Mouse (Mus musculus) heart, embryonic 11.5 days (tissue): ENCODE measurements around the gene Prpf3. TPM values are rescaled to one million over a fixed set of nuclear protein-coding genes. Genes with fewer than 3 reads are reported as not detected.

ENCODE experiments used
- ATAC-seq: fragments of 200-750 bp; cut with Nextera tagmentation; replicated peaks from 2 replicates; pipeline ENCODE4 v1.8.0; 2017; ENCODE audit warnings: moderate library complexity; ENCODE audit not compliant: insufficient number of reproducible peaks, low FRiP score, low TSS enrichment
- H3K27ac ChIP-seq: fragments of 300-500 bp; sonication (generic); 2 replicates; pipeline ENCODE4 v1.5.1; 2014; ENCODE audit warnings: mild to moderate bottlenecking, low read depth, low read length
- H3K27me3 ChIP-seq: fragments of 300-500 bp; sonication (generic); 2 replicates; pipeline ENCODE4 v1.6.1; 2014; ENCODE audit warnings: mild to moderate bottlenecking, low read length, mixed read lengths; ENCODE audit not compliant: control insufficient read depth, insufficient read depth
- H3K36me3 ChIP-seq: fragments of 300-500 bp; sonication (generic); 2 replicates; pipeline ENCODE4 v1.6.1; 2014; ENCODE audit warnings: mild to moderate bottlenecking, low read length, moderate library complexity, mixed read lengths; ENCODE audit not compliant: control insufficient read depth, insufficient read depth
- H3K4me1 ChIP-seq: fragments of 300-500 bp; sonication (generic); 2 replicates; pipeline ENCODE4 v1.6.1; 2014; ENCODE audit warnings: low read length; ENCODE audit not compliant: control insufficient read depth, insufficient read depth
- H3K4me2 ChIP-seq: fragments of 300-500 bp; sonication (generic); 2 replicates; pipeline ENCODE4 v1.6.1; 2014; ENCODE audit warnings: mild to moderate bottlenecking, moderate library complexity
- H3K4me3 ChIP-seq: fragments of 300-500 bp; sonication (generic); 2 replicates; pipeline ENCODE4 v1.5.1; 2014; ENCODE audit warnings: low read depth, low read length
- H3K9ac ChIP-seq: fragments of 300-500 bp; sonication (generic); 2 replicates; pipeline ENCODE4 v1.6.1; 2014; ENCODE audit warnings: mild to moderate bottlenecking, low read depth, low read length, moderate library complexity
- H3K9me3 ChIP-seq: fragments of 300-500 bp; sonication (generic); replicated peaks from 2 replicates; pipeline ENCODE4 v1.6.1; 2016; ENCODE audit warnings: low read length; ENCODE audit not compliant: control insufficient read depth
- WGBS: fragments of 180-500 bp; shearing (Covaris S2); extraction: QIAGEN DNeasy Blood & Tissue Kit; methylation state at CpG from one replicate; pipeline ENCODE4 v1.1.7; 2014; ENCODE audit not compliant: insufficient replicate concordance; 5-methylcytosine and 5-hydroxymethylcytosine counted together
- polyA plus RNA-seq: library from polyadenylated mRNA; unstranded; fragments of >200 nt; fragmentation: Nextera tagmentation; extraction: Ambion mirVana; gene quantifications from 2 replicates; pipeline ENCODE4 v1.2.1, GENCODE M21; 2014

Prpf3 gene
- polyA plus RNA-seq, 1 experiment from 2014 or later = 40.6 TPM

- Histone ChIP-seq H3K27me3 (no peaks in the 10 kb centered on the region), H3K4me1 (peaks cover 6% of the 10 kb centered on the region; the same call in 1 of the 2 replicates), H3K36me3 (no peaks in the 10 kb centered on the region), H3K4me3 (no peak overlapping the region), H3K27ac (no peak overlapping the region), H3K9me3 (no peaks in the 10 kb centered on the region), H3K4me2 (no peak overlapping the region), H3K9ac (no peak overlapping the region)
- 79% methylated on average over 5 of the region's 5 CpGs for WGBS
- no peak for ATAC-seq
Observed at GRCm38 (mm10) chr3:95884400-95884799, 28.7 kb upstream of the Prpf3 start.

GRCm38 (mm10) chr3:95882816-95883425 is 27.2 kb upstream of the Prpf3 start:
- Histone ChIP-seq H3K36me3 (no peaks in the 10 kb centered on the region), H3K4me1 (peaks cover 6% of the 10 kb centered on the region; the same call in 1 of the 2 replicates), H3K27me3 (no peaks in the 10 kb centered on the region), H3K4me3 (peak overlapping the region; percentile 58), H3K9ac (peak overlapping the region; percentile 46; the same call in 1 of the 2 replicates), H3K9me3 (no peaks in the 10 kb centered on the region), H3K4me2 (peak overlapping the region; percentile 77), H3K27ac (no peak overlapping the region)
- 2% methylated on average over 24 of the region's 24 CpGs for WGBS
- ATAC-seq = no peak

- H3K4me1 ChIP-seq = peaks cover 6% of the 10 kb centered on the region; the same call in 1 of the 2 replicates
- H3K4me3 ChIP-seq = peak within 1 kb of the TSS; percentile 58
- no peaks in the 10 kb centered on the region for H3K9me3 ChIP-seq
- WGBS = under 1% methylated on average over 65 of the region's 66 CpGs
- H3K9ac ChIP-seq = peak within 1 kb of the TSS; percentile 65
- H3K27ac ChIP-seq = peak within 1 kb of the TSS; percentile 41; the same call in 1 of the 2 replicates
- H3K36me3 ChIP-seq = no peaks in the 10 kb centered on the region
- no peaks in the 10 kb centered on the region for H3K27me3 ChIP-seq
- peak within 1 kb of the TSS; percentile 77 for H3K4me2 ChIP-seq
- ATAC-seq = peak; percentile 97
Observed at GRCm38 (mm10) chr3:95881979-95882815, 26.5 kb upstream of the Prpf3 start, which contains the start of gene Ciart. TSS of gene Ciart (minus strand) at chr3:95882251.

- no peak overlapping the region for H3K4me2 ChIP-seq
- no peaks in the 10 kb centered on the region for H3K9me3 ChIP-seq
- no peaks in the 10 kb centered on the region for H3K36me3 ChIP-seq
- peaks cover 6% of the 10 kb centered on the region; the same call in 1 of the 2 replicates for H3K4me1 ChIP-seq
- no peak overlapping the region for H3K9ac ChIP-seq
- ATAC-seq = no peak
- no peak overlapping the region for H3K27ac ChIP-seq
- H3K4me3 ChIP-seq = no peak overlapping the region
- H3K27me3 ChIP-seq = no peaks in the 10 kb centered on the region
- 85% methylated on average over 4 of the region's 4 CpGs for WGBS
Observed at GRCm38 (mm10) chr3:95879063-95879462, 23.4 kb upstream of the Prpf3 start.

GRCm38 (mm10) chr3:95872048-95872447 is 16.4 kb upstream of the Prpf3 start:
- H3K36me3 ChIP-seq = peaks cover 11% of the 10 kb centered on the region
- H3K4me2 ChIP-seq = peak overlapping the region; percentile 80
- WGBS = 68% methylated on average over 7 of the region's 7 CpGs
- peaks cover 11% of the 10 kb centered on the region for H3K4me1 ChIP-seq
- H3K9me3 ChIP-seq = no peaks in the 10 kb centered on the region
- H3K4me3 ChIP-seq = peak overlapping the region; percentile 77
- H3K9ac ChIP-seq = peak overlapping the region; percentile 91
- H3K27ac ChIP-seq = peak overlapping the region; percentile 89
- no peak for ATAC-seq
- H3K27me3 ChIP-seq = no peaks in the 10 kb centered on the region

GRCm38 (mm10) chr3:95871392-95871867 is 15.7 kb upstream of the Prpf3 start, which contains the start of gene Mrps21:
TSS of gene Mrps21 (minus strand) at chr3:95871519.
- peak within 1 kb of the TSS; percentile 80 for H3K4me2 ChIP-seq
- no peaks in the 10 kb centered on the region for H3K9me3 ChIP-seq
- H3K27me3 ChIP-seq = no peaks in the 10 kb centered on the region
- H3K9ac ChIP-seq = peak within 1 kb of the TSS; percentile 91
- peaks cover 11% of the 10 kb centered on the region for H3K36me3 ChIP-seq
- H3K4me1 ChIP-seq = peaks cover 11% of the 10 kb centered on the region
- ATAC-seq = peak; percentile 86
- H3K27ac ChIP-seq = peak within 1 kb of the TSS; percentile 89
- under 1% methylated on average over 33 of the region's 33 CpGs for WGBS
- peak within 1 kb of the TSS; percentile 77 for H3K4me3 ChIP-seq

- Histone ChIP-seq H3K9me3 (no peaks in the 10 kb centered on the region), H3K36me3 (peaks cover 11% of the 10 kb centered on the region), H3K4me2 (peak overlapping the region; percentile 80), H3K4me3 (peak overlapping the region; percentile 77), H3K27me3 (no peaks in the 10 kb centered on the region), H3K4me1 (peaks cover 11% of the 10 kb centered on the region), H3K9ac (peak overlapping the region; percentile 91), H3K27ac (peak overlapping the region; percentile 89)
- 0 out of 2 replicates have a peak, but pooled peaks have one; percentile 19 for ATAC-seq
- 6% methylated on average over 15 of the region's 15 CpGs for WGBS
Observed at GRCm38 (mm10) chr3:95870976-95871375, 15.3 kb upstream of the Prpf3 start.

GRCm38 (mm10) chr3:95867408-95867807 is 11.7 kb upstream of the Prpf3 start:
- H3K4me1 ChIP-seq = peaks cover 9% of the 10 kb centered on the region
- no peaks in the 10 kb centered on the region for H3K9me3 ChIP-seq
- H3K27me3 ChIP-seq = no peaks in the 10 kb centered on the region
- WGBS = 88% methylated on average over 2 of the region's 2 CpGs
- H3K36me3 ChIP-seq = peaks cover 17% of the 10 kb centered on the region
- H3K4me3 ChIP-seq = no peak overlapping the region
- no peak for ATAC-seq
- H3K9ac ChIP-seq = no peak overlapping the region
- no peak overlapping the region for H3K27ac ChIP-seq
- H3K4me2 ChIP-seq = no peak overlapping the region
